Mouse (Mus musculus) myocyte (in vitro differentiated cells): ENCODE results near the gene Mustn1. TPM values are rescaled to one million over a fixed set of nuclear protein-coding genes. Genes with fewer than 3 reads are reported as not detected.

Experiments
- H3K27me3 ChIP-seq: one replicate; pipeline ENCODE4 v1.6.1; 2011; ENCODE audit not compliant: control insufficient read depth, insufficient read depth, insufficient read length
- H3K36me3 ChIP-seq: one replicate; pipeline ENCODE4 v1.6.1; 2011; ENCODE audit not compliant: control insufficient read depth, insufficient read depth
- H3K4me2 ChIP-seq: one replicate; pipeline ENCODE4 v1.6.1; 2011; ENCODE audit warnings: low read depth, control low read depth
- H3K4me3 ChIP-seq: one replicate; pipeline ENCODE4 v1.5.1; 2011; ENCODE audit warnings: mild to moderate bottlenecking, control low read depth, moderate library complexity
- H3K79me2 ChIP-seq: one replicate; pipeline ENCODE4 v1.6.1; 2011; ENCODE audit not compliant: control insufficient read depth, insufficient read depth
- H3ac ChIP-seq: one replicate; pipeline ENCODE4 v1.6.1; 2011; ENCODE audit not compliant: control insufficient read depth, insufficient read length
- CEBPB ChIP-seq: IDR thresholded peaks from 2 replicates; pipeline ENCODE4 v1.6.1; 2011; ENCODE audit warnings: mild to moderate bottlenecking, moderate library complexity; ENCODE audit not compliant: poor library complexity, insufficient read depth, severe bottlenecking
- E2F4 ChIP-seq: IDR thresholded peaks from one replicate; pipeline ENCODE4 v1.6.1; 2011; ENCODE audit warnings: mild to moderate bottlenecking, control low read depth, moderate library complexity; ENCODE audit not compliant: insufficient read depth
- MAX ChIP-seq: IDR thresholded peaks from one replicate; pipeline ENCODE4 v1.6.1; 2011; ENCODE audit warnings: low read depth, mild to moderate bottlenecking, control low read depth
- MYOD1 ChIP-seq, 3 experiments: IDR thresholded peaks; one replicate each; pipeline ENCODE4 v1.6.1; 2011; ENCODE audit warnings: control low read depth in 2 of 3, low read depth in 2 of 3, mild to moderate bottlenecking in 2 of 3, moderate library complexity in 1 of 3; ENCODE audit not compliant: insufficient read length in 2 of 3, control insufficient read depth in 1 of 3
- MYOG ChIP-seq, 3 experiments: IDR thresholded peaks; one replicate each; pipeline ENCODE4 v1.6.1; 2011; ENCODE audit warnings: control low read depth in 2 of 3, low read depth in 2 of 3, mild to moderate bottlenecking in 2 of 3; ENCODE audit not compliant: insufficient read length in 2 of 3, control insufficient read depth in 1 of 3, insufficient read depth in 1 of 3
- POLR2A ChIP-seq: IDR thresholded peaks from one replicate; pipeline ENCODE4 v1.6.1; 2011; ENCODE audit warnings: low read depth, mild to moderate bottlenecking, control low read depth, moderate library complexity; ENCODE audit not compliant: insufficient read length
- POLR2AphosphoS2 ChIP-seq: IDR thresholded peaks from one replicate; pipeline ENCODE4 v1.6.1; 2011; ENCODE audit warnings: low read depth, control low read depth; ENCODE audit not compliant: insufficient read length
- REST ChIP-seq: IDR thresholded peaks from one replicate; pipeline ENCODE4 v1.6.1; 2011; ENCODE audit warnings: mild to moderate bottlenecking, control low read depth, moderate library complexity; ENCODE audit not compliant: insufficient read depth, insufficient read length
- SRF ChIP-seq: IDR thresholded peaks from one replicate; pipeline ENCODE4 v1.6.1; 2011; ENCODE audit warnings: low read depth; ENCODE audit not compliant: control insufficient read depth, insufficient read length
- TCF12 ChIP-seq: IDR thresholded peaks from one replicate; pipeline ENCODE4 v1.6.1; 2011; ENCODE audit warnings: mild to moderate bottlenecking, control low read depth; ENCODE audit not compliant: poor library complexity, insufficient read depth, severe bottlenecking
- TCF3 ChIP-seq: IDR thresholded peaks from one replicate; pipeline ENCODE4 v1.6.1; 2011; ENCODE audit warnings: low read depth, control low read depth; ENCODE audit not compliant: insufficient read length
- USF1 ChIP-seq: IDR thresholded peaks from one replicate; pipeline ENCODE4 v1.6.1; 2011; ENCODE audit warnings: low read depth, mild to moderate bottlenecking, control low read depth, moderate library complexity
- polyA plus RNA-seq: library from polyadenylated mRNA; unstranded; fragments of >200 nt; fragmentation: generic; extraction: Trizol; gene quantifications from one replicate; pipeline ENCODE4 v1.2.1, GENCODE M21; 2012; ENCODE audit warnings: missing spikeins

Mustn1 gene
- polyA plus RNA-seq, 1 experiment: 143 TPM

DNA sequence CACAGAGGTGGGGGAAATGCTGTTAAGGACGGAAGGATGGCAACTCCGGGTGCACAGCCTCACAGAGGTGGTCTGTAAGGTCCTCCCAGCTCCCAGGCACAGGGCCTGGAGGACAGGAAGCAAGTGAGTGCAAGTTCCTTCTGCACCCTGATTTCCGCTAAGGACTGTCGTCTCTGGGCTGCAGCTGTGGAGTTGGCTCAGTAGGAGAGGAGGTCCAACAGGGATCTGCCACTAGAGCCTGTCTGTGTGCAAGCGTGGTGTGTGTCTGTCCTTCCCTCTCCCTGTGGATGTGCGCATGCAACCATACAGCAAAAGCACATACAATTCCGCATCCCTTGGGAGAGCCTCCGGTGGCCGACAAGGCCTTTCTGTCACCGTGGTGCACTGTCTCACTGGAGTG, 2.5 kb upstream of the Mustn1 start:
- no peak for TF ChIP-seq MYOG (IDR thresholded peaks at IDR 0.05; ENCODE audit: control insufficient read depth in 1 of 3, insufficient read depth in 1 of 3, insufficient read length in 2 of 3, low read depth in 2 of 3)
- no peak for TF ChIP-seq MAX
- no peak for TF ChIP-seq REST
- TF ChIP-seq TCF12: no peak
- no peak for TF ChIP-seq TCF3
- TF ChIP-seq POLR2AphosphoS2: no peak
- TF ChIP-seq SRF: no peak
- TF ChIP-seq POLR2A: no peak
- TF ChIP-seq CEBPB: no peak
- no peak for TF ChIP-seq MYOD1 (IDR thresholded peaks at IDR 0.05; ENCODE audit: control insufficient read depth in 1 of 3, insufficient read length in 2 of 3, low read depth in 2 of 3)
- no peak for TF ChIP-seq USF1
- TF ChIP-seq E2F4: no peak
- Histone ChIP-seq H3K79me2 (no peaks in the 10 kb centered on the region), H3K27me3 (no peaks in the 10 kb centered on the region), H3K4me3 (no peak overlapping the region), H3K4me2 (no peak overlapping the region), H3ac (no peak overlapping the region), H3K36me3 (no peaks in the 10 kb centered on the region)

DNA sequence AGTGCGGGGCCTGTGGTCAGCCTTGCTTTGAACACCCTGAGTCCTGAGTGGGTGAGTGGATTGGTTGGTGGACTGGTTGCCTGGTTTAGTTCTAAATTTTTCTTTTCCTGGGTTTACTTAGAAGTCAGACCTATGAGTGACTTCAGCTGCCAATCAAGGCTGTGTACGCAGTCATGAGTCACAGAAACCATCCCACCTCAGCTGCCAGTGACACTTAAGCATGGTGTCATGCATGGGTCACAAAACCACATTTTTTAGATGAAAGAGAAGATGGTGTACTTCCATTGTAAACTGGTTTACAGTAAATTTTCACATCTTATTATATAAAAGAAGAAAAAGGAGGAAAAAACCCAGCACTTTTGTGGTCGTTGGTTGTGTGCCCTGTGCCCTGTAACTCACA, 1.2 kb upstream of the Mustn1 start:
- no peaks in the 10 kb centered on the region for H3K79me2 ChIP-seq
- peak overlapping the region; percentile 16 for H3K4me2 ChIP-seq
- no peaks in the 10 kb centered on the region for H3K36me3 ChIP-seq
- TF ChIP-seq SRF (no peak), MYOD1 (IDR thresholded peaks at IDR 0.05; ENCODE audit: control insufficient read depth in 1 of 3, insufficient read length in 2 of 3, low read depth in 2 of 3) (peak in 2 of 3 experiments; percentile 35 to 57)
- H3K4me3 ChIP-seq: no peak overlapping the region
- no peaks in the 10 kb centered on the region for H3K27me3 ChIP-seq
- no peak overlapping the region for H3ac ChIP-seq

DNA sequence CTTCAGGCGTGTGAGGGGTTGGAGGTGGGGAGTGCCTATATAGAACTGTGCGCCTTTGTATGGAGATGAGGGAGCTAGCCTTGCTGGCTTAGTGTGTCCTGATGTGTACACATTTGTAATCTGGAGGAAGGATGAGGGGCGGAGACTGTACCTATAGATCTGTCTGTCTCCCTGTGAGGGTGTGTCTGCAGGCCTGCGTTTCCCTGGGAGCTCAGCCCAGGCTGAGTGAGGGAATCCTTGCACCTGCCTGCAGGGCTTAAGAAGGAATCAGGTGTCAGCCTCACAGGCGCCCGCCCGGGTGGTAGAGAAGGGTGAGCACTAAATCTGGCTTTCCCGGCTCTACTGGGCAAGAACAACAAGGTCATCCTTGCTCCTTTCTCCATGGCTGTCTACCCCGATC, 794 bp downstream of the Mustn1 start:
- Histone ChIP-seq H3K79me2 (no peaks in the 10 kb centered on the region), H3K4me2 (peak overlapping the region; percentile 73), H3ac (no peak overlapping the region), H3K27me3 (no peaks in the 10 kb centered on the region), H3K4me3 (peak overlapping the region; percentile 24), H3K36me3 (no peaks in the 10 kb centered on the region)
- TF ChIP-seq MAX (no peak), TCF3 (no peak), MYOG (IDR thresholded peaks at IDR 0.05; ENCODE audit: control insufficient read depth in 1 of 3, insufficient read depth in 1 of 3, insufficient read length in 2 of 3, low read depth in 2 of 3) (peak in 1 of 3 experiments; percentile 73), TCF12 (no peak), MYOD1 (IDR thresholded peaks at IDR 0.05; ENCODE audit: control insufficient read depth in 1 of 3, insufficient read length in 2 of 3, low read depth in 2 of 3) (peak in 1 of 3 experiments; percentile 77), CEBPB (no peak), POLR2A (no peak), REST (no peak), USF1 (no peak), POLR2AphosphoS2 (no peak), SRF (no peak), E2F4 (no peak)

DNA sequence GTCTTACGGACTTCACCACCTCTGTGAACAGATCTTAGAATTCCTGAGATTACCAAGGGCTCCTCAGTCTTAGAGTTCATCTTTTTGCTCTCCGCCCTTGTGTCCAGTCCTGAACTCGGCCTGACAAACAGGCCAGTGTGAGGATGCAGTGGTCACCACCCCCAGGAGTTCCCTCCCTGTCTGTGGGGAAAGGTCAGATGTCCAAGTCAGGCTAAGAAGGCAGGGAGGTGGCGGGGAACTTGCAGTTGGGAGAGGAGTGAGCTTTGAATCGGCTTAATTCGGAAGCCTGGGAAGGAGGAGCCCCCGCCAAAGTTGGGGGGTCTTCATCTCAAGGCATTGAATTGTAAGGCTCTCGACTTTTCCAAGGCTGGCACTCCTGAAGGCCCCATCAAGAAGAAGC, 1.3 kb downstream of the Mustn1 start:
- no peaks in the 10 kb centered on the region for H3K79me2 ChIP-seq
- no peak overlapping the region for H3ac ChIP-seq
- H3K36me3 ChIP-seq: no peaks in the 10 kb centered on the region
- TF ChIP-seq MAX (no peak), CEBPB (no peak), USF1 (no peak), REST (no peak), MYOD1 (IDR thresholded peaks at IDR 0.05; ENCODE audit: control insufficient read depth in 1 of 3, insufficient read length in 2 of 3, low read depth in 2 of 3) (no peak), POLR2AphosphoS2 (no peak), TCF3 (no peak), MYOG (IDR thresholded peaks at IDR 0.05; ENCODE audit: control insufficient read depth in 1 of 3, insufficient read depth in 1 of 3, insufficient read length in 2 of 3, low read depth in 2 of 3) (no peak), SRF (no peak), TCF12 (no peak), POLR2A (no peak), E2F4 (no peak)
- H3K4me3 ChIP-seq: peak overlapping the region; percentile 24
- no peaks in the 10 kb centered on the region for H3K27me3 ChIP-seq
- H3K4me2 ChIP-seq: peak overlapping the region; percentile 73

DNA sequence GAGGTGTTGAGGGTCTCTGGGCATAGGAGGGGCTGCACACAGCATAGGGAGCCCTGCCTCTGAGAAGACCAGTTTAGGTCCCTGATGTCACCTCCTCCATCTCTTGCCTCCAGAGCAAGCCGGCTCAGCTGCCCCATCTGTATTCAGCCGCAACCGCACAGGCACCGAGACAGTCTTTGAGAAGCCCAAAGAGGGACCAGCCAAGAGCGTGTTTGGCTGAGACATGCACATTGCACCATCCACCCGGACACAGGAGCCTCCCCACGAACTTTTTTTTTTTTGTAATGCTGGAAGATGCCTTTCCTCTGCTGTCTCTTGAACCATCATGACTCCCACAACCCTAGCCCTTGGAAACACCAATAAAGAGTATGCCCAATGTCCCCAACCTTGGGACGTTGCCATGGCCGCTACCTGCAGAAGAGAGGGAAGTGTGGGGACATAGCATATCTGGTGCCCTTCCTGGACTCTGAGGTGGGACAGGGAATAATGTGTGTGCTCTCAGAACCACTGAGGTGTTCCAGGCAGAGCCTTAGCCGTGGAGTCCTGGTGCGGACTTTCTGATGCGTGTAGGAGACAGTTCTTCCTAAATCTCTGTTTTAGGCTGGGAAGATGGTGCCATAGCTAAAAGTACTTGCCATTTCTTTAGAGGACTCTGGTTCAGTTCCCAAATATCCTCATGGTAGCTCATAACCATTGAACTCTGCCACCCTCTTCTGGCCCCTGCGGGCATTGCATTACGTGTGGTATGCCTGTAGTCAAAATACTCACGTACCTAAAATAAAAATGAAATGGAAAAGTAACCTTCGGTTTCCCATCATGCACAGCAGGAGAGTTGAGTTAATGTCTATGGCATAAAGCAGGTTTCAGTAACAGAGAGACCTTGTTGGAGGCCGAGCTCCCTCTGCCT, 2.1 kb downstream of the Mustn1 start:
- Histone ChIP-seq H3ac (no peak overlapping the region), H3K27me3 (no peaks in the 10 kb centered on the region), H3K79me2 (no peaks in the 10 kb centered on the region), H3K4me2 (peak overlapping the region; percentile 73), H3K4me3 (peak overlapping the region; percentile 24), H3K36me3 (no peaks in the 10 kb centered on the region)
- TF ChIP-seq E2F4: no peak
- no peak for TF ChIP-seq POLR2AphosphoS2
- TF ChIP-seq POLR2A: no peak
- no peak for TF ChIP-seq MAX
- no peak for TF ChIP-seq CEBPB
- TF ChIP-seq USF1: no peak
- TF ChIP-seq MYOD1 (IDR thresholded peaks at IDR 0.05; ENCODE audit: control insufficient read depth in 1 of 3, insufficient read length in 2 of 3, low read depth in 2 of 3): no peak
- TF ChIP-seq TCF12: no peak
- no peak for TF ChIP-seq MYOG (IDR thresholded peaks at IDR 0.05; ENCODE audit: control insufficient read depth in 1 of 3, insufficient read depth in 1 of 3, insufficient read length in 2 of 3, low read depth in 2 of 3)
- TF ChIP-seq REST: no peak
- no peak for TF ChIP-seq TCF3
- TF ChIP-seq SRF: no peak
